Mouse (Mus musculus): ENCODE results near the gene Atp1b1. TPM values are rescaled to one million over a fixed set of nuclear protein-coding genes. Genes with fewer than 3 reads are reported as not detected.

Gene Atp1b1
- total and polyA plus RNA-seq, 3 experiments, result 0.23 to 0.43 TPM; not detected in 1

DNA sequence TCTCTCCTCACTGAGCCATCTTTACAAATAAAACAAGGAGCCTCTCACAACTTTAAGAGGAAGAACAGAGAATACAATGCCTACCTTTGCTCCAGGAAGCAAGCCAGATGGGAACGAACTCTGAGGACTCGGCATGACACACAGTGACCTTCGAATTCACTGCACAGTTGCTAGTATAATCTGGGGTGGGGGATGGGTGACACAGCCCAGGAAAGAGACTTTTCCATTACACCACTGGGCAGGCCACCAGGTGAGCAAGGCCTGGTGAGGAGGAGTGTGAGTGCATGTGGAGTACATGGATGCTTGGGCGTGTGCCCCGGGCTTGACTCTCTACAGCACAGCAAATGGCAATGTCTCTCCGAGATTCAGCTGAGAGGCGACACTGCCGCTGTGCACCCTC is 8.5 kb downstream of the Atp1b1 start:
- TF ChIP-seq TCF12 (IDR thresholded peaks at IDR 0.05; ENCODE audit: low read depth, low read length), result no peak
- no peak for TF ChIP-seq NELFE (IDR thresholded peaks at IDR 0.05; ENCODE audit: low read depth, low read length)
- no peak for TF ChIP-seq TBP (IDR thresholded peaks at IDR 0.05; ENCODE audit: low read depth, low read length)
- no peak for TF ChIP-seq MXI1 (IDR thresholded peaks at IDR 0.05; ENCODE audit: low read depth, low read length)
- no peak for TF ChIP-seq ZKSCAN1 (IDR thresholded peaks at IDR 0.05; ENCODE audit: low read depth, low read length)
- no peak for TF ChIP-seq CTCF (IDR thresholded peaks at IDR 0.05 in 2 of 3, conservative IDR thresholded peaks at IDR 0.05 in 1 of 3; ENCODE audit: control insufficient read depth in 1 of 3, insufficient read depth in 1 of 3, low read depth in 2 of 3, low read length in 3 of 3, poor library complexity in 1 of 3, severe bottlenecking in 1 of 3)
- no peak for TF ChIP-seq MAFK (IDR thresholded peaks at IDR 0.05; ENCODE audit: borderline replicate concordance, low read depth, low read length)
- no peak for TF ChIP-seq GABPA (IDR thresholded peaks at IDR 0.05; ENCODE audit: low read depth, low read length)
- no peak for DNase-seq (ENCODE audit: low read depth, low spot score)
- no peaks in the 10 kb centered on the region for H3K27me3 ChIP-seq (ENCODE audit: control insufficient read depth in 1 of 2, insufficient read depth in 2 of 2, low read length in 2 of 2)
- H3K4me1 ChIP-seq (ENCODE audit: control insufficient read depth in 1 of 2, insufficient read depth in 2 of 2, low read length in 2 of 2), result no peaks in the 10 kb centered on the region
- no peak overlapping the region for H3K9ac ChIP-seq (ENCODE audit: control insufficient read depth, low read depth, low read length, poor library complexity, severe bottlenecking)
- no peaks in the 10 kb centered on the region for H3K9me3 ChIP-seq (replicated peaks; ENCODE audit: insufficient read depth, low read length)
- H3K27ac ChIP-seq (ENCODE audit: control insufficient read depth, low read depth, low read length), result no peak overlapping the region
- no peak overlapping the region for H3K4me3 ChIP-seq (ENCODE audit: control insufficient read depth in 1 of 2, insufficient read depth in 1 of 2, low read depth in 2 of 2, low read length in 2 of 2)
- H3K36me3 ChIP-seq (ENCODE audit: control insufficient read depth in 1 of 2, insufficient read depth in 2 of 2, low read length in 2 of 2), result no peaks in the 10 kb centered on the region
- H3K79me2 ChIP-seq (ENCODE audit: control insufficient read depth, insufficient read depth, low read length, poor library complexity), result no peaks in the 10 kb centered on the region

DNA sequence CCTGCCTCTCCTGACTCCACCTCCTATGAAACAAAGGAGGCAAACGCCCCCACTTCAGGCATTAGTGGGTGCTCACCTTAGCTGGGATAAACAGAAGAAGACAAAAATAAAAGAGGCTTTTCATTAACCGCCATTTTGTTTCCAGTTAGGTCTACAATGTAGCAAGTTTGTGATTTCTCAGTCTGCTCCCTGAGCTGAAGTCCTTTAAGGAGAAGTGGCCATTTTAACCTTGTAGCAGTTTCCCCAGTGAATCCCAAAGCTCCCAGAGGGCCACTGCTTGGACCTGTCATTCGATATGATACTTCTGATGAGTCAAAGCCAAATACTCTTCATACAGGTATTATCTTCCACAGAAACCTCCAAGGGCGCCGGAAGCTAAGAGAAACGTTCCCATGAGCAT is 10.6 kb downstream of the Atp1b1 start:
- no peaks in the 10 kb centered on the region for H3K36me3 ChIP-seq (ENCODE audit: control insufficient read depth in 1 of 2, insufficient read depth in 2 of 2, low read length in 2 of 2)
- H3K27ac ChIP-seq (ENCODE audit: control insufficient read depth, low read depth, low read length), result no peak overlapping the region
- no peaks in the 10 kb centered on the region for H3K79me2 ChIP-seq (ENCODE audit: control insufficient read depth, insufficient read depth, low read length, poor library complexity)
- no peak for TF ChIP-seq ZKSCAN1 (IDR thresholded peaks at IDR 0.05; ENCODE audit: low read depth, low read length)
- TF ChIP-seq CTCF (IDR thresholded peaks at IDR 0.05 in 2 of 3, conservative IDR thresholded peaks at IDR 0.05 in 1 of 3; ENCODE audit: control insufficient read depth in 1 of 3, insufficient read depth in 1 of 3, low read depth in 2 of 3, low read length in 3 of 3, poor library complexity in 1 of 3, severe bottlenecking in 1 of 3), result no peak
- TF ChIP-seq GABPA (IDR thresholded peaks at IDR 0.05; ENCODE audit: low read depth, low read length), result no peak
- TF ChIP-seq USF1 (IDR thresholded peaks at IDR 0.05; ENCODE audit: low read depth, low read length), result no peak
- no peak for TF ChIP-seq MAZ (IDR thresholded peaks at IDR 0.05; ENCODE audit: low read depth, low read length)
- no peak for TF ChIP-seq TBP (IDR thresholded peaks at IDR 0.05; ENCODE audit: low read depth, low read length)
- no peak for TF ChIP-seq ELF1 (IDR thresholded peaks at IDR 0.05; ENCODE audit: low read depth, low read length)
- TF ChIP-seq USF2 (IDR thresholded peaks at IDR 0.05; ENCODE audit: borderline replicate concordance in 1 of 2, insufficient read depth in 1 of 2, low read depth in 1 of 2, low read length in 2 of 2), result no peak
- TF ChIP-seq E2F4 (IDR thresholded peaks at IDR 0.05; ENCODE audit: borderline replicate concordance, low read depth, low read length), result no peak
- no peak for TF ChIP-seq CHD2 (IDR thresholded peaks at IDR 0.05; ENCODE audit: low read length)
- TF ChIP-seq HCFC1 (IDR thresholded peaks at IDR 0.05; ENCODE audit: low read depth, low read length), result no peak
- TF ChIP-seq RAD21 (IDR thresholded peaks at IDR 0.05; ENCODE audit: low read depth, low read length), result no peak
- no peak for TF ChIP-seq POLR2AphosphoS2 (IDR thresholded peaks at IDR 0.05; ENCODE audit: low read length)
- H3K9ac ChIP-seq (ENCODE audit: control insufficient read depth, low read depth, low read length, poor library complexity, severe bottlenecking), result no peak overlapping the region
- no peaks in the 10 kb centered on the region for H3K4me1 ChIP-seq (ENCODE audit: control insufficient read depth in 1 of 2, insufficient read depth in 2 of 2, low read length in 2 of 2)
- H3K9me3 ChIP-seq (replicated peaks; ENCODE audit: insufficient read depth, low read length), result no peaks in the 10 kb centered on the region
- H3K4me3 ChIP-seq (ENCODE audit: control insufficient read depth in 1 of 2, insufficient read depth in 1 of 2, low read depth in 2 of 2, low read length in 2 of 2), result no peak overlapping the region
- DNase-seq (ENCODE audit: low read depth, low spot score), result no peak
- H3K27me3 ChIP-seq (ENCODE audit: control insufficient read depth in 1 of 2, insufficient read depth in 2 of 2, low read length in 2 of 2), result no peaks in the 10 kb centered on the region

Measured in MEL (cell line).